Mouse (Mus musculus) forebrain, embryonic 10.5 days (tissue): ENCODE results near the gene Hoxd3. TPM values are rescaled to one million over a fixed set of nuclear protein-coding genes. Genes with fewer than 3 reads are reported as not detected.

Experiments used
- DNase-seq: peaks from one replicate; pipeline ENCODE4 v3.0.0-alpha.2; 2017; ENCODE audit warnings: low spot score; ENCODE audit errors: extremely low spot score
- H3K27ac ChIP-seq: fragments of 300-500 bp; sonication (generic); 2 replicates; pipeline ENCODE4 v1.5.1; 2016; ENCODE audit warnings: mild to moderate bottlenecking
- H3K27me3 ChIP-seq: fragments of 300-500 bp; sonication (generic); 2 replicates; pipeline ENCODE4 v1.6.1; 2016; ENCODE audit warnings: mild to moderate bottlenecking; ENCODE audit not compliant: poor library complexity, severe bottlenecking
- H3K36me3 ChIP-seq: fragments of 300-500 bp; sonication (generic); replicated peaks from 2 replicates; pipeline ENCODE4 v1.6.1; 2016; ENCODE audit warnings: mild to moderate bottlenecking, moderate library complexity
- H3K4me1 ChIP-seq: fragments of 300-500 bp; sonication (generic); 2 replicates; pipeline ENCODE4 v1.6.1; 2016
- H3K4me3 ChIP-seq: fragments of 300-500 bp; sonication (generic); 2 replicates; pipeline ENCODE4 v1.5.1; 2016; ENCODE audit warnings: mild to moderate bottlenecking, moderate library complexity
- H3K9me3 ChIP-seq: fragments of 300-500 bp; sonication (generic); 2 replicates; pipeline ENCODE4 v1.6.1; 2016; ENCODE audit warnings: mild to moderate bottlenecking, moderate library complexity
- WGBS: fragments of 180-500 bp; shearing (Covaris S2); methylation state at CpG from one replicate; pipeline ENCODE4 v1.1.7; 2016; 5-methylcytosine and 5-hydroxymethylcytosine counted together
- polyA plus RNA-seq: library from polyadenylated mRNA; unstranded; fragments of >200 nt; fragmentation: Nextera tagmentation; extraction: Ambion mirVana; gene quantifications from 2 replicates; pipeline ENCODE4 v1.2.1, GENCODE M21; 2016

The Hoxd3 gene
- polyA plus RNA-seq, 1 experiment from 2014 or later: 0.10 TPM

DNA sequence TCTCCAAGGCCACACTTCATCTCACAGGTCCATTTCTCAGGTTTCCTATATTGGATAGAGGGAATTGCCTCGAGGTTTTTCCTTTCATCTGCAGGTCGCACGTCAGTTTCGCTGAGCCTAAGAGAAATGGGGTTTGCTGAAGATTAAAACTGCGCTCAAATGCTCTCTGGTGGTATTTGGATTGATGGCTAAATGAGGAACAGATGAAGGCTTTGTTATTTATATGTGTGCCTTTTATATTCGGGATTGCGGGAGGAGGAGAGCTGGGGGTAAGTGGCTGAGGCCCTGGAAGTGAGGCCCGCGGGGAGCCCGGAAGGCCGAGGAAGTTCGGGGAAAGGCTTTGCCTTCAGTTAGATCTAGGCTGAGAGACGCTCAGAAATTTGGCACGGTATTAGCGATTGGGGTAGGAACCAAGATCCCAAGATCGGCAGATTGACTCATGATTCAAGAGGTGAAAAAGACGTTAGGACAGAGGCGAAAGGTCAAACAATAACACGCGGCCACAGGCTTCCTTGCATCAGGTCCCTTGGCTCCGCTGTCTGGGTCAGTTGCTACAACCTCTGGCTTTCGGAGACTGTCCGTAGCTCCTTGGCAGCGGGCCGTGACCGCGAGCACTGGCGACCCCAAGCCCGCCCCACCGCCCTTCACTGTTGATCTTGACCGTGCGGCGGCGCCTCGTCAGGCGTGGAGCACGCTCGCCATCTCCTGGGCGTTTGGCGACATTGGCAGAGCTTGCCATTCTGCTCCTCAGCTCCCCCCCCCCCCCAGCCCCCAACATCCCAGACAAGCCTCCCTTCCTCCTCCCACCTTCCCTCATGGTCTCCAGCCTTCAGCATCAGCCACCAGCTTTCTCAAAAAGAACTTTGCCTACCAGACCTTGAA is 39.0 kb upstream of the Hoxd3 start:
- H3K9me3 ChIP-seq: no peaks in the 10 kb centered on the region
- under 1% methylated on average over 40 of the region's 40 CpGs for WGBS
- peaks cover 29% of the 10 kb centered on the region for H3K4me1 ChIP-seq
- H3K4me3 ChIP-seq: peak overlapping the region; percentile 28
- H3K27me3 ChIP-seq: peaks cover 100% of the 10 kb centered on the region
- H3K27ac ChIP-seq: no peak overlapping the region
- DNase-seq: peak; percentile 79
- no peaks in the 10 kb centered on the region for H3K36me3 ChIP-seq

DNA sequence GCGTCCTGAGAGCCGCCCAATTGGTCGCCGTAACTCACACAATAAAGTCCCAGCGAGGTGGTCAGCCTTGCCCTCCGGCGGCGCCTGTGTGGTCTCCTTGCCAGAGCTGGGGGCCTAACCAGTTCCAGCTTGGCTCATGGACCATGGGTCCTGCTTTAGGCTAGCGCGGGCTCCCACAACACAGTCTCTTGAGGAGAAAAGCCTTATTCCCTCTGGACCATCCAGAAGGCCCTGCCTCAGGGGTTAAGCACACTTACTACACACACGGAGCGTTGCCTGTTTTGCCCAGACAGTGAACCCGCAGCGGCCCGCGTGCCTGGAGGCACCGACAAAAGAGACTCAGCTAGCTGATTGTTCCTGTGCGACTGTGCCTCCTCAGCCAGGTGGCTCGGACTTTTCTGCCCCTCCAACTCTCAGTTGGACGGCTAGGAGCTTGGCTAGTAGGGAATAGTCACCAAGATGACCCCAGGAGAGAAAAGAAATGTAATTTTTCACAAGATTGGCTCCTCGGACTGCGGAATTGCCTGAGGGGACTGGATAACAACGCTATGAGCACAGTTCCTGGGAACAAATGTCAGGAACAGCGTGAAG is 37.8 kb upstream of the Hoxd3 start:
- Histone ChIP-seq H3K27me3 (peaks cover 100% of the 10 kb centered on the region), H3K27ac (no peak overlapping the region), H3K4me3 (no peak overlapping the region), H3K36me3 (no peaks in the 10 kb centered on the region), H3K9me3 (no peaks in the 10 kb centered on the region), H3K4me1 (peaks cover 19% of the 10 kb centered on the region)
- peak; percentile 53 for DNase-seq
- WGBS: under 1% methylated on average over 24 of the region's 24 CpGs

DNA sequence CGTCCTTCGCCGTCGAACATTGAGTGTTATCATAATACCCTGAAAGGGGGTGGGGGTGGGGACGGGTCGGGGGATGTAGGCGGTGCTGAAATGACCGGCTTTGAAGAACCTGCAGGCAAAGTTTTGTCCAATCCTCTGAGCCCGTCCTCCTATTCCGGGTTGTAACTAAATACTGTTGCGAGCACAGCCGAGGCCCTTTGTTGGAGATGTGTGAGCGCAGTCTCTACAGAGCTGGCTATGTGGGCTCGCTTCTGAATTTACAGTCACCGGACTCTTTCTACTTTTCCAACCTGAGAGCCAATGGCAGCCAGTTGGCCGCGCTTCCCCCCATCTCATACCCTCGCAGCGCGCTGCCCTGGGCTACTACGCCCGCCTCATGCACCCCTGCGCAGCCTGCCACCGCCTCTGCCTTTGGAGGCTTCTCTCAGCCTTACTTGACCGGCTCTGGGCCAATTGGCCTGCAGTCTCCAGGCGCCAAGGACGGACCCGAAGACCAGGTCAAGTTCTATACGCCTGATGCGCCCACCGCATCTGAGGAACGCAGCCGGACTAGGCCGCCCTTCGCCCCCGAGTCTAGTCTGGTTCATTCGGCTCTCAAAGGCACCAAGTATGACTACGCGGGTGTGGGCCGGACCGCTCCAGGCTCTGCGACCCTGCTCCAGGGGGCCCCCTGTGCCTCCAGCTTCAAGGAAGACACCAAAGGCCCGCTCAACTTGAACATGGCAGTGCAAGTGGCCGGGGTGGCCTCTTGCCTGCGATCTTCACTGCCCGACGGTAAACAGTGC is 36.7 kb upstream of the Hoxd3 start, which contains the start of gene Hoxd12:
Gene Hoxd12, plus strand, starts transcription at position 133 of the 785 bp plus-strand sequence.
- Histone ChIP-seq H3K4me1 (peaks cover 19% of the 10 kb centered on the region), H3K9me3 (no peaks in the 10 kb centered on the region), H3K36me3 (no peaks in the 10 kb centered on the region), H3K27ac (no peak within 1 kb of the TSS), H3K27me3 (peaks cover 100% of the 10 kb centered on the region), H3K4me3 (no peak within 1 kb of the TSS)
- 2% methylated on average over 47 of the region's 47 CpGs for WGBS
- no peak for DNase-seq

DNA sequence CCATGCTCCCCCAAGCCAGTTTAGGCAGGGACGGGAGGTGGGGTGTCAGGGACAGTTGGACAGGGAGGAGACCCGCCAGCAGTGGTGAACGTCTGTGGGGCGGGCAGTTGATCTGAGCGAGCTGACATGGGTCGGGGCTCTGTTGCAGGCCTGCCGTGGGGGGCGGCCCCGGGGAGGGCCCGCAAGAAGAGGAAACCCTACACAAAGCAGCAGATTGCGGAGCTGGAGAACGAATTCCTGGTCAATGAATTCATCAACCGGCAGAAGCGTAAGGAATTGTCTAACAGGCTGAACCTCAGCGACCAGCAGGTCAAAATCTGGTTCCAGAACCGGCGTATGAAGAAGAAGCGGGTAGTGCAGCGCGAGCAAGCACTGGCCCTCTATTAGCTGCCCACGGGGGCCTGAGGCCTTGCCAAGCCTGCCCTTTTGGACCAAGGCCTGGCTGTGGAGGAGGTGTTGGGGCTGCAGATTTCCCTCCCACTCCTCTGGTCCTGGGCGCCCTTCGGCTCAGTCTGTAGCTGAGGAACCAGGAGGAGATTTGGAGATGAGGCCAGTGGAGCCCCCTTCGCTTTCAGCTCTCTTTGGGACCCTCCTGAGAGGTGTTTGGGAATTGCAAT is 36.0 kb upstream of the Hoxd3 start:
- H3K36me3 ChIP-seq: no peaks in the 10 kb centered on the region
- H3K4me3 ChIP-seq: no peak overlapping the region
- H3K4me1 ChIP-seq: peaks cover 19% of the 10 kb centered on the region
- no peak for DNase-seq
- H3K27me3 ChIP-seq: peaks cover 100% of the 10 kb centered on the region
- 4% methylated on average over 24 of the region's 24 CpGs for WGBS
- no peaks in the 10 kb centered on the region for H3K9me3 ChIP-seq
- no peak overlapping the region for H3K27ac ChIP-seq

DNA sequence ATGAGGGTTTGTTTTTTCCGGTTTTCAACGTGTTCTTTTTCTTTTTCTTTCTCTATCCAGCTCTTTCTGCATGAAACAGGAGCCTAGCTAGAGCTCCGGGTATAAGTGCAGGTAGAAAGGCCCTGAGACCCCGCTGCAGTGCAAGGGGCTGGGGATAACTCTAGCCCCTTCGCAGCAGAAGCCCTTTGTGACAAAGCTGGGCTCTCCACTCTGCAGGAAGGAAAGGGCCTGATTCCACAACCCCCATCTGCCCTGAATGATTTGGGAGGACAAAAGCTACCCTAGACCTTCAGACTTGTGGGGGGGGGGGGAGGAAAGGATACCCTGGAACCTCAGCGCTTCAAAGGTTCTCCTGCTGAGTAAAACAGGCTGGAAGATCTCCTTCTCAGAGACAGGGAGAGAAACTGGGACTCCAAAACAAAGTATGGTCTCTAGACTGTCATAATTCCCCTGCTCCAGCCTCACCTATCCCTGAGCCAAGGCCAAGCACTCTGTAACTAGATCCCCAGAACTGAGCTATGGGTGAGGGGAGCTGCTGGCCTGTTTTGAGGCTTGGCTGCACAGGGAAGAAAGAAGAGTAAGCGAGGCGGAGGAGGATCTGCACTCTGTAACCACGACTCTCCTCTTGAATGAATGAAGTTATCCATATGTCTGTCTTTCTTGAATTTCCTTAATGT is 35.2 kb upstream of the Hoxd3 start:
- H3K4me3 ChIP-seq: no peak overlapping the region
- H3K36me3 ChIP-seq: no peaks in the 10 kb centered on the region
- no peaks in the 10 kb centered on the region for H3K9me3 ChIP-seq
- H3K4me1 ChIP-seq: peaks cover 19% of the 10 kb centered on the region
- no peak for DNase-seq
- 3% methylated on average over 9 of the region's 9 CpGs for WGBS
- no peak overlapping the region for H3K27ac ChIP-seq
- peaks cover 100% of the 10 kb centered on the region for H3K27me3 ChIP-seq

DNA sequence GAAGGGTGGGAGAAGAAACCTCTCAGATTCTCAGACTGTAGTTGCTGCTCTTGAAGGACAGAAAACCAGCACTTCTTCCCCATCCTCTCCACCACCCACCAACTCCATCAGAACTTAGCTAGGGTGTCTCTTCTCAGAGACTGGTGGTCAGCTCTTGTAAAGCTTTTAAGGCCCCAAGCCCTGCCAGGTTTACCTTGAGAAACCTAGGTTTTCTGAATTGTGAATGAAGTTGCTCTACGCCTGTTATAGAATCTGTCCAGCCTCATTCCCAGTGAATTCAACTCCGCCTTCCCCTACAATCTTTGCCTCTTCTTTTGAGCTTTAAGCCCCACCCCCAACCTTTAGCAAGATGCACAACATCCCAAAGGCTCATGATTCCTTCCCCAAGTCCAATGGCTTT is 34.6 kb upstream of the Hoxd3 start:
- no peaks in the 10 kb centered on the region for H3K36me3 ChIP-seq
- no peak for DNase-seq
- no peak overlapping the region for H3K27ac ChIP-seq
- H3K9me3 ChIP-seq: no peaks in the 10 kb centered on the region
- peaks cover 24% of the 10 kb centered on the region for H3K4me1 ChIP-seq
- peaks cover 100% of the 10 kb centered on the region for H3K27me3 ChIP-seq
- 10% methylated on average over 2 of the region's 2 CpGs for WGBS
- no peak overlapping the region for H3K4me3 ChIP-seq

DNA sequence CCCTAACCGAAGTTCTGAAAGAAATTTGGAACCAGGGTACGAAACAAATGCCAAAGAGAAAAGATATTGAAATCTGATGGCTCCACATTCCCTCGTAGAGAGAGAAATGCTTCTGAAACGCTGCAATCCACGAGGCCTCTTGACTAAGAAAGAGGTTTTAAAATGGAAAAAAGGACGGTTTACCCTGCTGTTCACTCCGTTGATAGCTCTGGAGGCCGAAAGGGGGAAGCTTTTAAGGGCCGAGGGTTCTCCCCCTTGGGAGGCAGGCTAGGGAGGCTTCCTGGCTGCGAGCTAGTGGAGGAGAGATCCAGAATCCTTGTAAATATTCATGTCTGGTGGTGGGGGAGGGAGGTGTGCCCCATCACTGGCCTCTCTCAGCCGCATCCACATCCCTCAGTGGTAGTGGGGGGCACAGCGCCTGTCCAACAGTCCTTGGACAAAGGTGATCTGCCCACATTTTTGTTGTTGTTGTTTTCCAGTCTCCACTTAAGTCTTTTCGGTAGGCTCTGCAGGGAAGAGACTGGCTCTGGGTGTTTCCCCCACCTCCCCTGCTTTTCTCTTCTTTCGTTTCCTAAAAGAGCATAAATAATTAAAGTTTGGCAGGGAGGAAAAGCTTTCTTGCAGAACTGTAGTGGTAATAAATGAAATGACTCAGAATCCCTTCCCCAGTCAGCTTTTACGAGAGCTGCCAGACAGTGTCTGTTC is 32.7 kb upstream of the Hoxd3 start, which contains the start of gene Hoxd11:
Gene Hoxd11, plus strand, starts transcription at position 667 of the 705 bp plus-strand sequence.
- peaks cover 100% of the 10 kb centered on the region for H3K27me3 ChIP-seq
- DNase-seq: no peak
- 2% methylated on average over 15 of the region's 15 CpGs for WGBS
- no peak within 1 kb of the TSS for H3K4me3 ChIP-seq
- H3K36me3 ChIP-seq: no peaks in the 10 kb centered on the region
- no peaks in the 10 kb centered on the region for H3K9me3 ChIP-seq
- peaks cover 21% of the 10 kb centered on the region for H3K4me1 ChIP-seq
- H3K27ac ChIP-seq: no peak within 1 kb of the TSS

DNA sequence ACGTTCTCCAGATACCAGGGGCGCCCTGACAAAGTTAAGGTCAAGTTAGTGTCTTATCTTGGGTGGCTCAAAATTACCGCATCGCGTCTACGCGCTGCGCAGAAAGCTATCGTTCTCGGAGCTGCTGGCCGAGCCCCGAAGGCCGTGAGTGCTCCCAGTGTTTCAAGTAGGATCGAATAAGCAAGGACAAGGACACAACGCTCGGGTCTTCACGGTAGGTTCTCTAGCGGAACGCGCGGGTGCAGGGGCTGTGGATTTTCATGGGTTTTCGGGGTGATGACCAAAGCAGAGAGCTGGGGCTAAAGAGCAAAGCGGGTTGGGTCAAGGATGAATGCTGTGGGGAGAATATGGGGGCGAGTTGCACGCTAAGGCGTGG is 32.1 kb upstream of the Hoxd3 start:
- no peaks in the 10 kb centered on the region for H3K36me3 ChIP-seq
- DNase-seq: no peak
- 1% methylated on average over 26 of the region's 26 CpGs for WGBS
- H3K9me3 ChIP-seq: no peaks in the 10 kb centered on the region
- peaks cover 100% of the 10 kb centered on the region for H3K27me3 ChIP-seq
- no peak overlapping the region for H3K4me3 ChIP-seq
- H3K27ac ChIP-seq: no peak overlapping the region
- peaks cover 21% of the 10 kb centered on the region for H3K4me1 ChIP-seq

DNA sequence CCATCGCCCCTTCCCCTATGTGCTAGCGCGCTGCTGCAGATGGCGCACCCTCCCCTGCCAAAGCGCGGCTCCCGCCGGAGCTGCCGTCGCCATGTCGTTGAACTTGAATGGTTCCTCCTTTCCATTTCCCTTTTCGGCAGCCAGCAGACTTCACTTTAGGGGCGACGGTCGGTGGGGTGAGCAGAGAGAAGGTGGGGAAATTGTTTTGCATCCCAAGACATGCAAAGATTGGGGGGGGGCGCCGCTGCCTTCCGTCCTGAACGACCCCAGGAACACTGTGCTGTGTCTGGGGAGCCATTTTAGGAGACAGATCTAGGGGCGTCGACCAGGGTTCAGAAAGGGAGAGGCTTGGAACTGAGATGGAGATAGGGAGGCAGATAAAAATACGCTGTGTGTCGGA is 31.7 kb upstream of the Hoxd3 start:
- WGBS: 1% methylated on average over 23 of the region's 23 CpGs
- Histone ChIP-seq H3K4me3 (no peak overlapping the region), H3K27me3 (peaks cover 100% of the 10 kb centered on the region), H3K27ac (no peak overlapping the region), H3K4me1 (peaks cover 21% of the 10 kb centered on the region), H3K36me3 (no peaks in the 10 kb centered on the region), H3K9me3 (no peaks in the 10 kb centered on the region)
- DNase-seq: no peak

DNA sequence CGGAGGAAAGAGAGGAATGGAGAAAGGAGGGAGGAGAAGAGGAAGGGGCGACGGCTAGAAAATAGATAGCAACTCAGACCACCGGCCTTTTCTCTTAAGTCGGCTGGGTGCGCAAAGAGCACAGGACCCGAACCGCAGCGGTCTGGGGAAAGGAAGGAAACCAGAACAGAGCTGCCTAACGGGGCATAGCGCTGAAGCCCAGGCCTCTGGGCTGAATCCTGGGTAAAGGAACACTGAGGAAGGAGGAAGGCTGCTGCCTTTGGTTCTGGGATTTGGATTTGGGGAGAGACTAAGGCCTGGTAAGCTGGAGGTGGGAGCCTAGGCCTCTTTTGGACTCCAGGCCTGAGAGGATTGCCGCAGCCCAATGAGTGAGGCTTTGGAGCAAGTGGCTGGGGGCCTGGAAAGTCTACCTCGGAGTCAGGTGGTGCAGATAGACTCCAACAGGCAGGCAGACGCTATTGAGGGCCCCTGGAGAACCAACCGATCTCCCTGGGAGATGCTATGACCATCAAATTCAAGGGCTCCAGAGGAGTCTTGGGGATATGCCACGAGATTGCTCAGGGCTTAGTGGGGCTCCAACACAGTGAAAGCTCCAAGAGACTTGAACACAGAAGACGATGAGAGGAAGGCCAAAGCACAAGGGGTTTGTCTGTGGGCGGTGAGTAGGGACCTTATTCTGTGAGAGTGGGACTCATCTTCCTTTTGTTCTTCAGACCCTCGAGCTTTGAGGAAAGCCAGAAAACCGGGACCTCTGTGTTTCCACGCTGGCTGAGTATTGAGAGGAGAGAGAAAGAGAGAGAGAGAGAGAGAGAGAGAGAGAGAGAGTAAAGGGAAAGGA is 30.9 kb upstream of the Hoxd3 start:
- no peak for DNase-seq
- Histone ChIP-seq H3K4me3 (no peak overlapping the region), H3K4me1 (peaks cover 15% of the 10 kb centered on the region), H3K27ac (no peak overlapping the region), H3K36me3 (no peaks in the 10 kb centered on the region), H3K9me3 (no peaks in the 10 kb centered on the region), H3K27me3 (peaks cover 100% of the 10 kb centered on the region)
- WGBS: 1% methylated on average over 21 of the region's 21 CpGs
